In genomic region chr8:120426105-120426504, GRCm38 (mm10) we compare ENCODE assay signal across 10 mouse cellular contexts.
A peak's percentile ranks its signal among the peaks of the same experiment; 100 is the strongest.
DNase-seq lines count a peak whose midpoint lies in the region; ATAC-seq and TF ChIP-seq lines count a peak whose summit lies in the region.
"Had no signal": no experiment of that assay in that cellular context is flagged by ENCODE, and none has a peak within 500 bp of the region (broad histone marks: within the 10 kb centered on the region; RNA-seq: fewer than 3 reads in every experiment).

No protein-coding gene starts in this region.

- no peaks in the 10 kb centered on the region for H3K36me3 ChIP-seq in heart, embryonic 15.5 days
- no peaks in the 10 kb centered on the region for H3K36me3 ChIP-seq in embryonic facial prominence, embryonic 13.5 days
- no peaks in the 10 kb centered on the region for H3K36me3 ChIP-seq in hindbrain, postnatal 0 days (ENCODE audit: insufficient read depth, low read length)
- no peaks in the 10 kb centered on the region for H3K36me3 ChIP-seq in midbrain, embryonic 13.5 days

- ATAC-seq in heart, embryonic 15.5 days (replicated peaks; ENCODE audit: insufficient number of reproducible peaks, insufficient read depth, low FRiP score, low read depth) = no peak
- no peak for ATAC-seq in embryonic facial prominence, embryonic 13.5 days (ENCODE audit: insufficient number of reproducible peaks, insufficient read depth, low FRiP score, low TSS enrichment, low read depth)
- ATAC-seq in hindbrain, postnatal 0 days = no peak
- no peak for ATAC-seq in midbrain, embryonic 13.5 days

- no peaks in the 10 kb centered on the region for H3K27me3 ChIP-seq in heart, embryonic 15.5 days
- no peaks in the 10 kb centered on the region for H3K27me3 ChIP-seq in embryonic facial prominence, embryonic 13.5 days
- no peaks in the 10 kb centered on the region for H3K27me3 ChIP-seq in hindbrain, postnatal 0 days (ENCODE audit: insufficient read depth, low read length)
- H3K27me3 ChIP-seq in midbrain, embryonic 13.5 days = no peaks in the 10 kb centered on the region; the same call in 1 of the 2 replicates

- H3K4me3 ChIP-seq in heart, embryonic 15.5 days = no peak overlapping the region
- no peak overlapping the region for H3K4me3 ChIP-seq in embryonic facial prominence, embryonic 13.5 days
- H3K4me3 ChIP-seq in hindbrain, postnatal 0 days (ENCODE audit: low read length) = no peak overlapping the region
- H3K4me3 ChIP-seq in midbrain, embryonic 13.5 days (replicated peaks) = no peak overlapping the region

- no peak overlapping the region for H3K9ac ChIP-seq in heart, embryonic 15.5 days
- no peak overlapping the region for H3K9ac ChIP-seq in embryonic facial prominence, embryonic 13.5 days
- no peak overlapping the region for H3K9ac ChIP-seq in hindbrain, postnatal 0 days (replicated peaks; ENCODE audit: low read length)
- 0 out of 2 replicates have a peak overlapping the region, but pooled peaks have one; percentile 1 for H3K9ac ChIP-seq in midbrain, embryonic 13.5 days (replicated peaks)

- H3K4me2 ChIP-seq in heart, embryonic 15.5 days = no peak overlapping the region
- H3K4me2 ChIP-seq in embryonic facial prominence, embryonic 13.5 days = 0 out of 2 replicates have a peak overlapping the region, but pooled peaks have one; percentile 39
- H3K4me2 ChIP-seq in hindbrain, postnatal 0 days (ENCODE audit: low read depth, low read length) = no peak overlapping the region
- peak overlapping the region; percentile 25 for H3K4me2 ChIP-seq in midbrain, embryonic 13.5 days (replicated peaks)

- WGBS in heart, embryonic 15.5 days = 38% methylated on average over 1 of the region's 1 CpGs
- 44% methylated on average over 1 of the region's 1 CpGs for WGBS in embryonic facial prominence, embryonic 13.5 days
- 52% methylated on average over 1 of the region's 1 CpGs for WGBS in hindbrain, postnatal 0 days
- WGBS in midbrain, embryonic 13.5 days = 37% methylated on average over 1 of the region's 1 CpGs

- no peak for DNase-seq in heart, adult 18-20 months
- no peak for DNase-seq in hindbrain, postnatal 0 days (ENCODE audit: low spot score)
- DNase-seq in gastrocnemius, adult 8-10 months (ENCODE audit: low spot score in 2 of 2) = no peak
- DNase-seq in adrenal gland, postnatal 36 days = no peak
- no peak for DNase-seq in urinary bladder, postnatal 4 days (ENCODE audit: low spot score in 2 of 2)
- DNase-seq: cerebellum, adult 9-10 months; gastrocnemius, postnatal 14 days had no signal

- H3K27ac ChIP-seq in heart, embryonic 15.5 days = peak overlapping the region; percentile 71
- H3K27ac ChIP-seq in embryonic facial prominence, embryonic 13.5 days = peak overlapping the region; percentile 92
- H3K27ac ChIP-seq in hindbrain, postnatal 0 days = peak overlapping the region; percentile 76
- peak overlapping the region; percentile 97 for H3K27ac ChIP-seq in midbrain, embryonic 13.5 days

- H3K4me1 ChIP-seq in heart, embryonic 15.5 days (replicated peaks) = peaks cover 61% of the 10 kb centered on the region
- peaks cover 83% of the 10 kb centered on the region for H3K4me1 ChIP-seq in embryonic facial prominence, embryonic 13.5 days
- peaks cover 46% of the 10 kb centered on the region for H3K4me1 ChIP-seq in hindbrain, postnatal 0 days (ENCODE audit: insufficient read depth, low read length)
- H3K4me1 ChIP-seq in midbrain, embryonic 13.5 days (replicated peaks) = peaks cover 80% of the 10 kb centered on the region

- H3K9me3 ChIP-seq in heart, embryonic 15.5 days (replicated peaks) = no peaks in the 10 kb centered on the region
- H3K9me3 ChIP-seq in embryonic facial prominence, embryonic 13.5 days = no peaks in the 10 kb centered on the region
- H3K9me3 ChIP-seq in hindbrain, postnatal 0 days (ENCODE audit: low read length) = no peaks in the 10 kb centered on the region
- no peaks in the 10 kb centered on the region for H3K9me3 ChIP-seq in midbrain, embryonic 13.5 days

- no peak for TF ChIP-seq CTCF in hindbrain, postnatal 0 days (IDR thresholded peaks at IDR 0.05; ENCODE audit: low read depth)

Comparison
In these comparisons a context has a peak if more than half of its experiments do, and no peak if none do; other contexts are left out.
1. H3K4me2 ChIP-seq: peak in embryonic facial prominence, embryonic 13.5 days (single experiment) and midbrain, embryonic 13.5 days (single experiment); none in heart, embryonic 15.5 days (single experiment) and hindbrain, postnatal 0 days (single experiment).
2. Peak in every context shown above with its lines, with median percentiles within 50 percentile points of each other: H3K27ac ChIP-seq.